Mouse (Mus musculus): ENCODE results near the gene Dkkl1.
A peak's percentile ranks its signal among the peaks of the same experiment; 100 is the strongest.
"Not testable (repeated sequence)": the region's sequence is repeated elsewhere in the genome, so short reads cannot be mapped to it uniquely, and the experiment has no call there.

Dkkl1 gene

DNA sequence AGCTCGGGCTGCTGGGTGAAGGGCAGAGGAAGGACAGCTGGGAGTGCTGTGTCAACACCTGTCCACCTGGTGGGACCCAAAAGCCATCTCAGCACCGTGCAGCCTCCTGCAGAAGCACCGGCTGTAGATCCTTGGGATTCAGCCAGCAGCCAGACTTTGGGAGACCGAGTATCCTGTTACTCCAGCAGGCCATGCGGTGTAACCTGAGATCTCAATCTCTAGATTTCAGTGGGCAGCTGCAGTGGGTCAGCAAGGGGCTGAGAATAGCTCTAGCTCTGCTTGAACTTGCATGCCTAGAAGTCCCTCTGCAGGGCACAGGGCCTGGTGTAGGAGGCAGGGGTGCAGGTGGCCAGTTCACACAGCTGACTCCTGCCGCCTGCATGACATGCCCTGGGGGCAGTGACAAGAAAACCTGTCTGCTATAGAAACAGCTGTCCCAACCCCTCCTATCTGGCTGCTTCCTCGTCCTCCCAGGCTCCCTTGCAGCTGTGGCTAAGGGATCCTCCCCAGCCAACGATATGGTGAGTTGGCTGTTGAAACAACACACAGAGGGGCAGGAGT, 20.1 kb downstream of the Dkkl1 start:
- no peak for DNase-seq

DNA sequence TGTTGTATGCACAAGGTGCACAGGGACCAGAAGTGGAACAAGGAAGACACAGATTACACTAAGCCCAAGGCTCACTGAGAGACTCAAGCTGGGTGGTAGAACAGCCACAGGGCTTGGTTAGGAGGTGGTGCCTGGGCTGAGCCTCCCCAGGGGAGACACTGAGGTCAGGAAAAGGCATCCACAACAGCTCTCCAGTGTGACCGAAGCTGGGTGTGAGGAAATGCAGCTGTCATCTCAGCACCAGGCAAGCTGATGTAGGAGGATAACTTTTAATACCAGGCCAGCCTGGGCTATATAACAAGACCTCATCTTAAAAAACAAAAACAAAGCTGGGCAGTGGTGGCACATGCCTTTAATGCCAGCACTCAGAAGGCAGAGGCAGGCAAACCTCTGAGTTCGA, 20.8 kb downstream of the Dkkl1 start:
- DNase-seq: no peak

DNA sequence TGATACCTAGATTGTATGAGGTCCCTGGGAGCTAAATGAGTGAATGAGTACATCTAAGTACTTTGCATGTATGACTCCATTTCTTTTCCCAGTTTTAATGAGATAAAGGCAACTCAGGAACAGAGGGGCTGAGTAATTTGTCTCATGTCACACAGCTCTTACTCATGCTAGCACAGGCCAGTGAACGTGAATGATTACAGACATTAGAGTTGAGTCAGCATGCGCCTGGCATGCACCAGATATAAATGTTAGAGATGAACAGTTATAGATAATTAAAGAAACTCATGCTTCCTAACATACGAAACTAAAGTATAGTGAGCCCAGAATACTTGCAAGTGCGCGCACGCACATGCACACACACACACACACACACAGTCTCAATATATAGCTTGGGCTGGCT, 21.8 kb downstream of the Dkkl1 start:
- DNase-seq: no peak

DNA sequence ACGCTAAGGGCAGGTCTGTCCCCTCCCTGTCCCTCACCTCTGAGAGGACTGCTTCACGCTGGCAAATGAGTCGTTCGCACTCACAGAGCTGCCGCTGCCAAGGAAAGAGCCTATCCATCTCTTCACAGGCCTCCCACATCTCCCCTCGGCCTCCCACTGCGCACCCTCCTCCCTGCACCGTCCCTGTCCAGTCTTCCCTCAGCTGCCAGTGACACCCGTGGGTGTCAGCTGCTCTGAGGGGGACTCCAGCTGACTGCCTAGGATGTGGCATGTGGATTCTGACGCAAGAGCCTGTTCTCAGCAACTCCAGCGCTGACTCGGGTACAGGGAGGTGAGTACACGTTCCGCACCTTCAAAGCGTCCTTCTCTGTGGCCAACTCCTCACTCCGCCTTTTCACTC, 22.3 kb downstream of the Dkkl1 start:
- no peak for DNase-seq

DNA sequence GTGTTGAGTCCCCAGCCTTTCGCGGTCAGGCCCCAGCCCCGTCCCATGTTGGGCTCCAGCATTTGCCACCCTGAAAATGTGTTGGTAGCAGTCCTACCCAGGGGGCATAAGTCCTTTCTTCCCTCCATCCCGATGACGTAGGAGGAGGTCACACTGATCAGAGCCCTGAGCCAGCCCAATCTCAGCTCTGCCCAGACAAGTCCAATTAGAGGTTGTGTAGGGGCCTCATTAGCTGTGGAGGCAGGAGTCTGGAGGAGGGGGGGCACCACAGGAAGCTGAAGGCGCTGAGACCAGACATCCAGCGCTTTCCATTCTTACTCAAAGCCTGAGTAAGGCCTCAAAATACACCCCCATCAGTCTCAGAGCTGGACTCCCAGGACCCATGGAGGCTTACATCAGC, 26.0 kb downstream of the Dkkl1 start:
- no peak for DNase-seq

DNA sequence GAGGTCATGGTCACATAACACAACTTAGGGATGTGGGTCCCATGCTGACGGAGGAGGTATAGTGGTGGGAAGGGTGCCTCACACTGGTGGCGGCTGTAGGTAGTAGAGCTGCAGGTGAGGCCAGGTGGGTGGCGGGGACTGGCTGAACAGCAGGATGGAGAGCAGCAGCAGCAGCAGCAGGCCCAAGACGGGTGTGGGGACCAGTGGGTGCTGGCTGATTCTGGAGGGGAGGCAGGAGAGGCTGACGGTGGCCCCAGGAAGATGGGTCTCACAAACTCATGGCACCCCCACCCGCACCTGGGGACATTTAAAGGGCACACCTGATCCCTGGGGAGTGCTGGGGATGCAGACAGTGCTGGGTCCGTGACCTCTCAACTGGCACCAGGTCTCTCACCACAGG, 28.3 kb downstream of the Dkkl1 start:
- DNase-seq: no peak

DNA sequence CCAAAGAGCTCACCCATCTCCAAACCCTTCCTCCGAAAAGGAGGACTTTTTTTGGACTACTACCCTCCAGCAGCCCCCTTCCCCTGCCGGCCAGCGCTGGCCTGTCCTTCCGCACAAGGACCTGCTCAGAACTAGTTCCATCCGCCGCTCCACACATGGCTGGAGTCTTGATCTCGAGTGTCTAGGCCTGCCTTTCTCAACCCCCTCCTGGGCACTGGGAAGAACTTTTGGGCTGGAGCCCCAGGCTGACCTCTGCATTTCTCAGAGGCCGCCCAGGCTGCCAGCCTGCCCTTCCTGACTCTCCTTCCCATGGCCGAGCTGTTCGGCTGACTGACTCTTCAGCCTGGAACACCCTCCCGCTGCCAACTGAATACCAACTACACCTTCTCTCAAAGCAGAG, 29.3 kb downstream of the Dkkl1 start:
- DNase-seq: peak; percentile 34

DNA sequence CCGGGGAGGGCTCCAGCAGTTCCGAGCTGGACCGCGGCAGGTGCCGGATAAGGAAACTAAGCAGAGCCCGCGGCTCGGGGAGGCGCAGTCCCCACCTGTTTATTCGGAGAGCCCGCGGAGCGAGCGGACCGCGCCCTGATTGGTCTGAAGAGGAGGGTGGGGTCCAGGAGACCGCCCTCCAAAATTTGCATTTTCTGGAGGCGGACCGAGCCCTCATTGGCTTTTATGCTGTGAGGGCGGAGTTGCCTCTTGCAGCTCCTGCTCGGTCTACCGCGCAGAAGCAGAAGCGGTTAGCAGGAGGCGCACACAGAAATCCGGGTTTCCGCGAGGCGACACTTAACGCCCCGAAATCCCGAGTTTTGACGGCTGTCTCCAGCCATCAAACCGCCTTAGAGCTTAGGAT, 29.7 kb downstream of the Dkkl1 start:
- peak; percentile 91 for DNase-seq

DNA sequence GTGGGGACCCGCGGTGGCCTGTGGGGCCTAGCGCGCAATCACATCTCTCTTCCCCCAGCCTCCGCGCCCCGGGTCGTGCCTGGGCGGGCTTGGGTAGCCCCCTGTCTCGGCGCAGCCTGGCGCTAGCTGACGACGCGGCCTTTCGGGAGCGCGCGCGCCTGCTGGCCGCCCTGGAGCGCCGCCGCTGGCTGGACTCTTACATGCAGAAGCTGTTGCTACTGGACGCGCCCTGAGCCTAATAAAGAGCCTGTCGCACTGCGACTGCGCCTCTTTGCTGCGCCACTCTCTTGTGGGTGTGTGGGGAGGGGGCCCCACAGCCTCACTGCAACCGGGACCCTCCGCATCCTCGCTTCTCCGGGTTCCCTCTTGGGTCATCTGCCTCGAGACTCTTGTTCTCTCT, 30.4 kb downstream of the Dkkl1 start:
- DNase-seq: no peak

DNA sequence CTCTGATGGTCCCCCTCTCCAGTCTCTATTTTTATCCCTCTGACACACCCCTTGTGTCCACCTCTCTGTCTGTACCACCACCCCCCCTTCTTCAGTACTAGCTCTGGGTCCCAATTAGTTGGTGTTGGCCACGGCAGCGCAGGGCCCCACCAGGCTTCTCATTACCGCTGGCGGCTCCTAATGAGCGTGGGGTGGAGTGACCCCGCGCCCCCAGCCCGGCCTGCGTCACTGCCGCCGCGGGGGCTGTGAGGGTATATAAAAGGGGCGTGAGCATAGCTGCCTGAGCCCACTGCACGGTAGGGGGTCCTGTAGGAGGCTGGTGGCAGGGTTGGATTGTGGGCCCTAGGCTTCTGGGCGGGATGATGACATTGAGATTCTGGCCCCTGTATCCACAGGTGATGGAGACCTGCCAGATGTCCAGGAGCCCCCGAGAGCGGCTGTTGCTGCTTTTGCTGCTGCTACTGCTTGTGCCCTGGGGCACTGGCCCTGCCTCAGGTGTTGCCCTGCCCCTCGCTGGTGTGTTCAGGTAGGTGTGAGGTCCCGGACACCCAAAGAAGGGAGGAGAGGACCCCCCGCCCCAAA, 31.0 kb downstream of the Dkkl1 start, which contains the start of gene Pth2:
Gene Pth2, plus strand, starts transcription at position 100 of the 582 bp plus-strand sequence.
- DNase-seq: no peak

DNA sequence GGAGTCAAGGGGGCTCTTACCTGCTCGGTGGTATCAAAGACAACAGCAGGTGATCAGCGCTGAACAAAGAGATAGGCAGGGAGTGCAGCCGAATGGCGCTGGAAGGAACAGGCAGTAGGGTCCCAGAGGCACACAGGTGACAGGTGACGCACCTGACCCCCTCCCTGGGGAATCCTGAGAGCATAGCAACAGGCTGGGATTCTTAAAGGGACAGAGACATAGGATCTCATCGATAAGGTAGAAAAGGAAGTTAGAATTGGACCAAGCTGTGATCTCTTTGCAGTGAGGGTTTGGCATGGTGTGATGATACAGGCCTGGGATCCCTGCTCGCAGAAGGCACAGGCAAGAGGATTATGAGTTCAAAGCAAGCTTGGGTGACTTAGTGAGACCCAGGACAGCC, 32.5 kb downstream of the Dkkl1 start, which contains the start of gene Gfy:
Gene Gfy, minus strand, starts transcription at position 101 of the 400 bp plus-strand sequence.
- no peak for DNase-seq

DNA sequence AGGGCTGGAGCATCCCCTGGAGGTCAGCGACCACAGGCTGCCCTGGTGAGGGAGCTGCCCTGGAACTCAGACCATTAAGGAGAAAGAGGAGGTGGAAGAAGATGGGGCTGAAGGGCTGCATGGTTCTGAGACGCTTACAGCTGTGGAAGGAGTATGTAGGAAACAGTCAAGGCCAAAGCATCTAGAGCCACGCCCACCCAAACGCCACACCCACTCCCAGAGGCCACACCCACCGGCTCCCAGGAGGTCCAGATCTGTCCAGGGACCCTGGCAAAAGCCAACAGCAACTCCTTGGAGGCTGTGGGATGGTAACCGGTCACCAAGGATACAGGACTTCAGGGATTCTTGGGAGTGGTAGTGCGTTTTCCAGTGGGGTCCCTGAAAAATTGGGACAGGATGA, 33.4 kb downstream of the Dkkl1 start:
- DNase-seq: no peak

DNA sequence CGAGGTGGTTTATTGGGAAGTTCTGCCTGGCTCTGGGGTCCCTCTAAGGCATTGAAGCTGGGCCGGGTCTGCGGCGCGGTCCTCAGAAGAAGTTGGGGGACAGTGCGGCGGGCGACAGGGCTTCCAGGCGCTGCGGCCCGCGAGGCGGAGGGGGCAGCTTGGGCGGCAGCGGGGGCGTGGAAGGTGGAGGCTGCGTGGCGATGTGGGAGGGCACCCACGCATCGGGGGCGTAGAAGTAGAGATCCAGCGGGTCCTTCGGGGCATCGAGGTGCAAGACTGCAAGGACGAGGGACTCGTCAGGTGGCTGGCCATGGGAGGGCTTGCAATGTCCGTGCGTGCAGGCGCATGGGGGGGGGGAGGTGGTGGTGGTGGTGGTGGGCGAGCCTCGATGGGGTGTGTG, 35.6 kb downstream of the Dkkl1 start:
- DNase-seq: no peak

DNA sequence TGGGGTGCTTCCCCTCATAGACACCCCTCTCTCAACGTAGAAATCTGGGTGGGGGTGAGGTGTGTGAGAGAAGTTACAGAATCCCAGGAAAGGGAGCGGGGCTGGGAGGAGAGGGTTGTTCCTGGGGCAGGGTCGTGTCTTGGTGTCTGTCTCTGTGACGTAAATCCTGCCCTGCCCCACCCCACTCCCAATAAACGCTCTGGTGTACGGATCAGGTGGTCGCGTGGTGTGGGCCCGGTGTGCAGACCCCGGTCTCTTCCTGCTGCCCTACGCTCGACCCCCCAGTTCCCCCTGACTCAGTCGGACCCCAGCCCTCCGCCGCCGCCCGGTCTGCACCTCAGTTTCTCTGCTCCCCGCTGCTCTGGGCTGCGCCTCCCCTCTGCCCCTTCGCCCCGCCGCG, 36.0 kb downstream of the Dkkl1 start:
- no peak for DNase-seq

DNA sequence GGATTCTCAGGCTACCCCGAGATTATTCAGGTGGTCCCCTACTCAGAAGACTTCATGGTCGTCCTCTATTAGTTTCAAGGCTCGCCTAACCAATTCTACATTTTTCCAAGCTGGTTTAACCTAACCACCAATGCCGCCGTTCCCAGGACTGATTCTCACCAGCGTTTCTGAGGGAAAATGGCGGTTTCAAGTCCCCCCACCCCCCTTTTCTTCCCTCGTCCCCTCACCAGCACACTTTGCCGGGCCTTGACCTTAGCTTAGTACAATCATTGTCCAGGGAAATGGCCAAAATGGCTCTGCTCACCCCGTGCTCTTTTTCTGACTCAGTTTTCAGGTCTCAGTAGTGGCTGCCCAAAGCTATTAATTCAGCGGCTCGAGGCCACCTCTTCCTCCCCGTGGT, 36.5 kb downstream of the Dkkl1 start:
- DNase-seq: no peak

DNA sequence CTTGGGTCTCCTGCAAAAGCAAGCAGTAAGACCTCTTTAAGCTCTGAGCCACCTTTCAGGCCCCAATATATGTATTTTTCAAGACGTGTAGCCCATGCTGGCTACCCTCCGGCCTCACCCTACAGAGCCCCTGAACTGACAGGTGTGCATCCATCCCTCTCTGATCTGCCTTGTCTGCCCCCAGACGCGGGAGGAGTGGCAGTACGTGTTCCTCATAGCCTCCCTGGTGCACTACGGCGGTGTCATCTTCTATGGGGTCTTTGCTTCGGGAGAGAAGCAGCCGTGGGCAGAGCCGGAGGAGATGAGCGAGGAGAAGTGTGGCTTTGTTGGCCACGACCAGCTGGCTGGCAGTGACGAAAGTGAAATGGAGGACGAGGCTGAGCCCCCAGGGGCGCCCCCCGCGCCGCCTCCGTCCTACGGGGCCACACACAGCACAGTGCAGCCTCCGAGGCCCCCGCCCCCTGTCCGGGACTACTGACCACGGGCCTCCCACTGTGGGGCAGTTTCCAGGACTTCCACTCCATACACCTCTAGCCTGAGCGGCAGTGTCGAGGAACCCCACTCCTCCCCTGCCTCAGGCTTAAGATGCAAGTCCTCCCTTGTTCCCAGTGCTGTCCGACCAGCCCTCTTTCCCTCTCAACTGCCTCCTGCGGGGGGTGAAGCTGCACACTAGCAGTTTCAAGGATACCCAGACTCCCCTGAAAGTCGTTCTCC, 37.2 kb downstream of the Dkkl1 start:
- no peak for DNase-seq

DNA sequence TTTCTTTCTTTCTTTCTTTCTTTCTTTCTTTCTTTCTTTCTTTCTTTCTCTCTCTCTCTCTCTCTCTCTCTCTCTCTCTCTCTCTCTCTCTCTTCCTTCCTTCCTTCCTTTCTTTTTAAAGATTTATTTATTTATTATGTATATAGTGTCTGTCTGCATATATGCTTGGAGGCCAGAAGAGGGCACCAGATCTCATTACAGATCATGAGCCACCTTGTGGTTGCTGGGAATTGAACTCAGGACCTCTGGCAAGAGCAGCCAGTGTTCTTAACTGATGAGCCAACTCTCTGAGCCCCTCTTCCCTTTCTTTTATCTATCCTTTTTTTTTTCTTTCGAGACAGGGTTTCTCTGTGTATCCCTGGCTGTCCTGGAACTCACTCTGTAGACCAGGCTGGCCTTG, 38.2 kb downstream of the Dkkl1 start:
- DNase-seq: not testable (repeated sequence)

DNA sequence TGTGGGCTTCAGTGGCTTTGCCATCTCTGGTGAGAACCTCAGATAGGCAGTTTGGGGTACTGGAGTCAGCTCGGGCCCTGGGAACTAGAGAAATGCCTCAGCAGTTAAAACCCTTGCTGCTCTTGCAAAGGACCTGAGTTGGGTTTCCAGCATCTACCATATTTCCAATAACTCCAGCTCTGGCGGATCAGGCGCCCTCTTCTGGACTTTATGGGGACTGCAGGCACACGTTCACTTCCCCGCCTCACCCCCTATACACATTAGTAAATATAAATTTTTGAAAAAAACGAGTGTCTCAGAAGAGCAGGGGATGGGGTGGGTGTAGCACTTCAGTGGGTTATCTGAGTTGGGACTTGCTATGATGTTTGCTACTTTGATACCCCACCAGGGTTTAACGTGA, 39.0 kb downstream of the Dkkl1 start:
- DNase-seq: peak; percentile 22

DNA sequence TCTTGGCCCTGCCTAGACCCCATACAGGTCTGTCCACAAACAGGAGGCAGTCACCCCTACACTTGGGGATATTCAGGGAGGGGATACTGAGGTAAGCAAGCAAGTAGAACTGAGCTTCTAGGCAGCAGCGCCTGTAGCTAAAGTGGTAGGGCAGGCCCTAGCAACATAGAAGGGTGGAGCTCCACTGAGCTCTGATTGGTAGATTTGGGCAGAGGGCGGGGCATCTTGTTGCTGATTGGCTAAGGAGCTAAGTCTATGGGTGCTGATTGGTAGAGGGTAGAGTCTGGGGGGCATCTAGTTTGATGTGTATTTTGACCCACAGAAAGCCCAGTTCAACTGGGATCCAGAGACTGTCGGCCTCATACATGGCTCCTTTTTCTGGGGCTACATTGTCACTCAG, 42.5 kb downstream of the Dkkl1 start:
- no peak for DNase-seq

DNA sequence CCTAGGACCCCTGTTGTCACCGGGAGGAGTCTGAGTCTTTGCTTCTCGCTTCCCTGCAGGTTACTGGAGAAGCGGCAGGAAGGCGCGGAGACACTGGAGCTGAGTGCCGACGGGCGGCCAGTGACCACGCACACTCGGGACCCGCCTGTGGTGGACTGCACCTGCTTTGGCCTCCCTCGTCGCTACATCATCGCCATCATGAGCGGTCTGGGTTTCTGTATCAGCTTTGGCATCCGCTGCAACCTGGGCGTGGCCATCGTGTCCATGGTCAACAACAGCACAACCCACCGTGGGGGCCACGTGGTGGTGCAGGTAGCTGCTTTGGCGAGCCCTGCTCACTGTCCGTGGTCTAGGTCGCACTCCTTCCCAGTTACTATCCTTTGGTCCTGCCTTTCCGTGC, 43.3 kb downstream of the Dkkl1 start:
- DNase-seq: no peak

DNA sequence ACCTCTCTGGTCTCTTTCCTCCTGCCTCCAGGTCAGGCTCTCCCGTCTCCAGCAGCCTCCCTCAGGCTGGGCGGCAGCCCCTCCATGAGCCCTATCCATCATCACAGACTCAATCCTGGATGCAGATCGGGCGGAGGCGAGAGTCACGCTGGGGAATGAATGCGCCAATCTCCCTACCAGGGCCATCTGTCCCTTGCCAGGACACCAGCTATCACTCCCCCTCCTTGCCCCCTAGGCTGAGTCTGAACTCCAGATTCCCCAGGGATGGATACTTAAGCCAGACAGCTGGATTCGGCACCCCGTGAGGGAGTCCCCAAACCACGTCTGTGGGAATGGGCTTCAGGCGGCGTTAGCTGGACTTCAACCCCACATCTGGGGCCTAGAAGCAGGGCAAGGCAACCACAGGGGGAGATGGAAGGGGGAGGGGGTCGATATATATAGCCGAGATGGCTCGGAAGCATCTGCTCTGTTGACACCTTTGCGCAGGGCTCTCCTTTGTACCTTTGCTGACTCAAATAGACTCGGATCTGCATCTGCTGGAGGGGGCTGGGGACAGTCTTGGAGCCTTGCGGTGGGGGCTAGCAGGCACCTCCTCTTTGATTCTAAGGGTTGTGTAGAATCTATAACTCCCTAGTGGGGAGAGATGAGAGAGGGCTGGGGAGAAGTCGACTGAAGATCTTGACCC, 44.0 kb downstream of the Dkkl1 start:
- no peak for DNase-seq

DNA sequence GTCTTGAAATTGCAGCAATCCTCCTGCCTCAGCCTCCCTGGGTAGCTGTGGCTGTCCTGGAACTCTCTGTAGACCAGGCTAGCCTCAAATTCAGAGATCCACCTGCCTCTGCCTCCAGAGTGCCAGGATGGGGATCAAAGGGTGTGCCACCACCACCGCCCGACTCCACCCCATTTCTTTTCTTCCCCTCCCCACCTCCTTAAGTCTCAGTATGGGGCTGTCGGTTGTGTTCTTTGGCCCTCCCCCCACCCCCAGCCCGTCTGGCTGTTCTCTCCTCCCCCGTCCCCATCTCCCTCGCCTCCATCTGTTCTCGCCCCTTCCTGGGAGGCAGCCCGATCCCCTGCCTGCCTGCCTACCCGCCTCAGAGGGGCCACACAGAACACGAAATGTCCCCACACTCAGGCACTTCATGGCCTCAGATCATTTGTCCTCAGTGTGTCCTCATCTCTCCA, 45.0 kb downstream of the Dkkl1 start:
- no peak for DNase-seq

DNA sequence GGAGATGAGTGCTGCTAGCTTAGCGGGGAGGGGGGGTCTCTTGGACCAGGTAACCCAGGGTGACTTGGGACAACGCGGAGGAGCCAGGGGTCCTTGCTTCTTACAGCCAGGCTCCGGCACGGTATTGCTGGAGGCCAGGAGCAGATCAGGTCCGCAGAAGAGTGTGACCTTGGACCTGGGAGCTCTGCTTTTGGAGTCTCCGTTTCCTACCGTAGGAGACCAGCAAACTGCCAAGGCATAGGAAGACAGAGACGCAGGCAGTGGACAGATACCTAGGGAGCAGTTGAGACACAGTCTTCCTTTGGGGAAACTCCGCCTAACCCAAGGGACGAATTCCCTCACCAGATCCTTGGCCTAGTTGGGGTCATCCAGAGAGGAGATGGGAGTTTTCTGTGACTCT, 46.2 kb downstream of the Dkkl1 start:
- DNase-seq: no peak

DNA sequence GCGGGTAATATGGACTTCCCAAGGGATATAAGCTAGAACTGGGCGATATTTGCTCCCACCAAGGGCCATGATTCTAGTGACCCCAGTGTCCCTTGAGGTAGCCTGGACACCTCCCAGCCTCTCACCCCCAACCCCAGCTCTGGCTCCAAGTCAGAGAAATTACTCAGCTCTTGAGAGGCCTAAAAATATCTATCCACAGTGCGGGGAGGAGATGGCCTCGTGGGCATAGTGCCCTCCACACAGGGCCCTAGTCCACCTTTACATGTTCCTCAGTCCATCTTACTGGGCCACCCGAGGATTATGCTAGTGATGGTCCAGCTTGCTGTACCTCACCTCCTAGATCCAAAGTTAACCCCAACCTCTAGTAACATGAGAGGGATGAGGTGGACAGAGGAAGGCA, 47.1 kb downstream of the Dkkl1 start:
- DNase-seq: no peak
